18 mouse cellular contexts compared by ENCODE assay signal in the genomic region with DNA sequence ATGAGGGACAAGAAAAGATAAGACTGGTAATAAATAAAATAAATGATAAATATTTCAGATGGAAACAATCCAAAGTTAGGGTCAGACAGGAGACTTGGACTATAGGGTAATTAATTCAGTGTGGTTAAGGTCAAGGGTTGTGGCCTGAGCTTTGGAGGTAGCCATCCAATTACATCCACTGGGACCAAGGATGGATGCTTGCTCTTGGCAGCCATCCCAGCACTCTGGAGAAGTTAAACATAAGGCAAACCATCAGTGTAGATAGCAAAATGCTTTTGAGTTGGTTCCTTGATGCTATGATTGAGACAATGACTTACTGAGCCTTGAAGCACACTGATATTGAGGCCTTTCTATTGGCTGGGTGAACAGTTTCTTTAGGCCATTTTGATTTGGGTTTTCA.
"Had no signal": no experiment of that assay in that cellular context is flagged by ENCODE, and none has a peak within 500 bp of the region (broad histone marks: within the 10 kb centered on the region; RNA-seq: fewer than 3 reads in every experiment).

No protein-coding gene starts in this region.

- H3K27me3 ChIP-seq: limb, embryonic 13.5 days; liver, embryonic 12.5 days; liver, embryonic 15.5 days; midbrain, embryonic 12.5 days; midbrain, embryonic 15.5 days; neural tube, embryonic 13.5 days; stomach, embryonic 15.5 days had no signal

- DNase-seq: layer of hippocampus, adult 9-11 months; liver; lung, adult 18-20 months; lung, postnatal 14 days; retina, postnatal 1 day; right cerebral cortex, postnatal 25 days; spleen, adult 18-20 months; thymus, postnatal 25 days had no signal

- H3K4me3 ChIP-seq: layer of hippocampus, adult 2 months; limb, embryonic 10.5 days; limb, embryonic 13.5 days; liver, embryonic 12.5 days; liver, embryonic 15.5 days; midbrain, embryonic 12.5 days; midbrain, embryonic 15.5 days; neural tube, embryonic 13.5 days; stomach, embryonic 15.5 days had no signal

- H3K4me1 ChIP-seq: limb, embryonic 10.5 days; limb, embryonic 13.5 days; liver, embryonic 12.5 days; liver, embryonic 15.5 days; midbrain, embryonic 12.5 days; midbrain, embryonic 15.5 days; neural tube, embryonic 13.5 days; stomach, embryonic 15.5 days had no signal

- H3K27ac ChIP-seq: layer of hippocampus, adult 2 months; limb, embryonic 10.5 days; limb, embryonic 13.5 days; liver, embryonic 12.5 days; liver, embryonic 15.5 days; macrophage; midbrain, embryonic 12.5 days; midbrain, embryonic 15.5 days; neural tube, embryonic 13.5 days; stomach, embryonic 15.5 days had no signal

- H3K36me3 ChIP-seq: limb, embryonic 10.5 days; limb, embryonic 13.5 days; liver, embryonic 12.5 days; liver, embryonic 15.5 days; midbrain, embryonic 12.5 days; midbrain, embryonic 15.5 days; neural tube, embryonic 13.5 days; stomach, embryonic 15.5 days had no signal
